Mouse (Mus musculus) CH12.LX (cell line): ENCODE measurements around the gene Itga2b. TPM values are rescaled to one million over a fixed set of nuclear protein-coding genes. Genes with fewer than 3 reads are reported as not detected.

ENCODE experiments used
- DNase-seq: peaks from one replicate; pipeline ENCODE4 v3.0.0-alpha.2; 2013; ENCODE audit errors: extremely low read depth
- H3K27ac ChIP-seq: 2 replicates; pipeline ENCODE4 v1.5.1; 2012; ENCODE audit warnings: low read depth, mild to moderate bottlenecking, control low read depth, moderate library complexity; ENCODE audit not compliant: insufficient read depth
- H3K27me3 ChIP-seq: replicated peaks from 2 replicates; pipeline ENCODE3; 2012; ENCODE audit warnings: inconsistent platforms
- H3K36me3 ChIP-seq, 2 experiments: replicated peaks in 1 of 2; 2 replicates each; pipeline versions ENCODE3 to v1.6.1; 2012; ENCODE audit warnings: inconsistent platforms in 1 of 2, low read length in 1 of 2, mild to moderate bottlenecking in 1 of 2, mixed read lengths in 1 of 2, moderate library complexity in 1 of 2; ENCODE audit not compliant: control insufficient read depth in 1 of 2, insufficient read depth in 1 of 2
- H3K4me1 ChIP-seq, 2 experiments: 2 replicates each; pipeline ENCODE4 v1.6.1; 2012; ENCODE audit warnings: inconsistent platforms in 1 of 2, moderate library complexity in 1 of 2; ENCODE audit not compliant: insufficient read depth in 2 of 2, control insufficient read depth in 1 of 2
- H3K4me2 ChIP-seq: 2 replicates; pipeline ENCODE4 v1.6.1; 2012; ENCODE audit warnings: low read depth, mild to moderate bottlenecking, control low read depth; ENCODE audit not compliant: poor library complexity, insufficient read depth, severe bottlenecking
- H3K4me3 ChIP-seq, 3 experiments: fragments of 150-350 bp in 1 of 3; sonication (generic) in 1 of 3; replicated peaks in 1 of 3; 2 replicates each; pipeline versions ENCODE3 to v1.5.1; 2011 to 2012; ENCODE audit warnings: low read depth in 2 of 3, low read length in 2 of 3, mild to moderate bottlenecking in 2 of 3, moderate library complexity in 2 of 3, control low read depth in 1 of 3, improper control_type of control experiment in 1 of 3, inconsistent platforms in 1 of 3, mixed read lengths in 1 of 3; ENCODE audit not compliant: poor library complexity in 1 of 3
- H3K79me2 ChIP-seq: replicated peaks from 2 replicates; pipeline ENCODE4 v1.6.1; 2012; ENCODE audit warnings: mild to moderate bottlenecking, moderate library complexity; ENCODE audit not compliant: control insufficient read depth, poor library complexity, insufficient read depth, severe bottlenecking; ENCODE audit errors: extremely low read depth
- H3K9ac ChIP-seq: 2 replicates; pipeline ENCODE4 v1.6.1; 2012; ENCODE audit warnings: low read depth, mild to moderate bottlenecking, control low read depth, moderate library complexity; ENCODE audit not compliant: insufficient read depth
- H3K9me3 ChIP-seq: replicated peaks from 2 replicates; pipeline ENCODE3; 2012; ENCODE audit warnings: low read length, inconsistent platforms, mixed read lengths
- BHLHE40 ChIP-seq: IDR thresholded peaks from 2 replicates; pipeline ENCODE4 v1.6.1; 2011; ENCODE audit warnings: mild to moderate bottlenecking, low read depth, low read length, improper control_type of control experiment
- CHD1 ChIP-seq: IDR thresholded peaks from 2 replicates; pipeline ENCODE4 v1.6.1; 2012; ENCODE audit warnings: low read depth, low read length, improper control_type of control experiment, inconsistent platforms
- CHD2 ChIP-seq: IDR thresholded peaks from 2 replicates; pipeline ENCODE4 v1.6.1; 2011; ENCODE audit warnings: low read length, improper control_type of control experiment
- CTCF ChIP-seq, 2 experiments: IDR thresholded peaks in 1 of 2; conservative IDR thresholded peaks in 1 of 2; 2 replicates each; pipeline ENCODE4 v1.5.1; 2011 to 2012; ENCODE audit warnings: low read depth in 2 of 2, low read length in 2 of 2, improper control_type of control experiment in 1 of 2, inconsistent platforms in 1 of 2, mild to moderate bottlenecking in 1 of 2, moderate library complexity in 1 of 2
- E2F4 ChIP-seq: IDR thresholded peaks from 2 replicates; pipeline ENCODE4 v1.6.1; 2011; ENCODE audit warnings: low read depth, low read length, improper control_type of control experiment; ENCODE audit not compliant: insufficient replicate concordance
- ELF1 ChIP-seq: IDR thresholded peaks from 2 replicates; pipeline ENCODE4 v1.6.1; 2014; ENCODE audit warnings: low read depth, mild to moderate bottlenecking, inconsistent platforms, low read length, improper control_type of control experiment
- HCFC1 ChIP-seq: IDR thresholded peaks from 2 replicates; pipeline ENCODE4 v1.6.1; 2012; ENCODE audit warnings: low read depth, mild to moderate bottlenecking, inconsistent platforms, low read length, improper control_type of control experiment
- IRF4 ChIP-seq: IDR thresholded peaks from 2 replicates; pipeline ENCODE4 v1.6.1; 2014; ENCODE audit warnings: low read depth, mild to moderate bottlenecking, inconsistent platforms, low read length, improper control_type of control experiment
- JUN ChIP-seq: IDR thresholded peaks from 2 replicates; pipeline ENCODE4 v1.6.1; 2011; ENCODE audit warnings: low read depth, mild to moderate bottlenecking, low read length, improper control_type of control experiment, moderate library complexity; ENCODE audit not compliant: insufficient read depth
- MYC ChIP-seq: IDR thresholded peaks from 2 replicates; pipeline ENCODE4 v1.6.1; 2011; ENCODE audit warnings: low read depth, mild to moderate bottlenecking, improper control_type of control experiment, low read length
- NRF1 ChIP-seq: IDR thresholded peaks from 2 replicates; pipeline ENCODE4 v1.6.1; 2014; ENCODE audit warnings: low read depth, mild to moderate bottlenecking, inconsistent platforms, low read length, improper control_type of control experiment, moderate library complexity
- PAX5 ChIP-seq: IDR thresholded peaks from 2 replicates; pipeline ENCODE4 v1.6.1; 2012; ENCODE audit warnings: low read length, inconsistent platforms, mixed read lengths
- RAD21 ChIP-seq: IDR thresholded peaks from 2 replicates; pipeline ENCODE4 v1.6.1; 2011; ENCODE audit warnings: low read depth, mild to moderate bottlenecking, low read length, improper control_type of control experiment, moderate library complexity
- SIN3A ChIP-seq: IDR thresholded peaks from 2 replicates; pipeline ENCODE4 v1.6.1; 2012; ENCODE audit warnings: low read length, improper control_type of control experiment, inconsistent platforms
- SMC3 ChIP-seq: IDR thresholded peaks from 2 replicates; pipeline ENCODE4 v1.6.1; 2011; ENCODE audit warnings: low read depth, low read length, improper control_type of control experiment
- UBTF ChIP-seq: IDR thresholded peaks from 2 replicates; pipeline ENCODE4 v1.6.1; 2012; ENCODE audit warnings: low read depth, mild to moderate bottlenecking, inconsistent platforms, low read length, improper control_type of control experiment, moderate library complexity
- USF1 ChIP-seq: IDR thresholded peaks from 2 replicates; pipeline ENCODE4 v1.6.1; 2014; ENCODE audit warnings: low read depth, mild to moderate bottlenecking, inconsistent platforms, low read length, improper control_type of control experiment
- USF2 ChIP-seq: conservative IDR thresholded peaks from 2 replicates; pipeline ENCODE4 v1.6.1; 2011; ENCODE audit warnings: low read depth, low read length, improper control_type of control experiment
- ZC3H11A ChIP-seq: IDR thresholded peaks from 2 replicates; pipeline ENCODE4 v1.6.1; 2012; ENCODE audit warnings: low read depth, mild to moderate bottlenecking, inconsistent platforms, low read length, improper control_type of control experiment
- ZKSCAN1 ChIP-seq: IDR thresholded peaks from 2 replicates; pipeline ENCODE4 v1.6.1; 2012; ENCODE audit warnings: low read depth, inconsistent platforms, low read length, improper control_type of control experiment, borderline replicate concordance
- ZMIZ1 ChIP-seq: IDR thresholded peaks from 2 replicates; pipeline ENCODE4 v1.6.1; 2012; ENCODE audit warnings: low read depth, mild to moderate bottlenecking, inconsistent platforms, low read length, improper control_type of control experiment
- ZNF384 ChIP-seq: IDR thresholded peaks from 2 replicates; pipeline ENCODE4 v1.6.1; 2012; ENCODE audit warnings: low read depth, low read length, improper control_type of control experiment, inconsistent platforms
- dilution Hi-C: fragments of 300-500 bp; cut with MboI; formaldehyde crosslinking; loops from 2 replicates; pipeline ENCODE4 v1.14.3; 2020; ENCODE audit warnings: low sequenced_read_pairs; ENCODE audit not compliant: extremely low pct_unique_long_range_greater_than_20kb, extremely low pct_ligation_motif_present
- in situ Hi-C: fragments of 300-500 bp; cut with MboI; formaldehyde crosslinking; loops from 3 replicates; pipeline ENCODE4 v1.14.3; 2019; ENCODE audit warnings: low sequenced_read_pairs, low pct_ligation_motif_present, low pct_unique_long_range_greater_than_20kb, mixed read lengths
- polyA plus RNA-seq: library from polyadenylated mRNA; unstranded; fragments of >175 nt; gene quantifications from 2 replicates; pipeline ENCODE4 v1.2.1, GENCODE M21; 2012; ENCODE audit warnings: low read depth; ENCODE audit not compliant: insufficient read length
- total RNA-seq, 2 experiments: library from RNA; depleted of rRNA; stranded (reverse); fragments of 300-350 nt in 1 of 2; fragments of >200 nt in 1 of 2; gene quantifications; 2 replicates each; pipeline ENCODE4 v1.2.3; 2012 to 2014

The Itga2b gene
- total and polyA plus RNA-seq, 3 experiments = 0.95 to 3.6 (median 3.0) TPM

GRCm38 (mm10) chr11:102415034-102415802 is 54.7 kb downstream of the Itga2b start:
- Histone ChIP-seq H3K36me3 (no peaks in the 10 kb centered on the region), H3K9me3 (peaks cover 5% of the 10 kb centered on the region), H3K27ac (no peak overlapping the region), H3K9ac (no peak overlapping the region), H3K4me3 (no peak overlapping the region), H3K4me2 (no peak overlapping the region), H3K27me3 (no peaks in the 10 kb centered on the region), H3K79me2 (no peaks in the 10 kb centered on the region), H3K4me1 (peaks cover 6 to 7% of the 10 kb centered on the region in 2 experiments)
- dilution Hi-C loops = loop anchor here (25.0 kb wide), 1 partner anchor 103 kb away; the partner anchor contains the start of gene Ubtf
- in situ Hi-C loops = no loop called here
- no peak for TF ChIP-seq CHD1
- no peak for TF ChIP-seq CTCF (conservative IDR thresholded peaks at IDR 0.05 in 1 of 2, IDR thresholded peaks at IDR 0.05 in 1 of 2; ENCODE audit: low read depth in 2 of 2, low read length in 2 of 2)
- TF ChIP-seq JUN = no peak
- no peak for DNase-seq

- Histone ChIP-seq H3K4me1 (peaks cover 6 to 19% of the 10 kb centered on the region in 2 experiments), H3K27me3 (no peaks in the 10 kb centered on the region), H3K36me3 (no peaks in the 10 kb centered on the region), H3K4me2 (no peak overlapping the region), H3K9me3 (no peaks in the 10 kb centered on the region), H3K4me3 (no peak overlapping the region), H3K27ac (no peak overlapping the region), H3K79me2 (no peaks in the 10 kb centered on the region), H3K9ac (no peak overlapping the region)
- dilution Hi-C loops (loop anchor here (25.0 kb wide), 1 partner anchor 101 kb away; the partner anchor contains the start of gene Ubtf), in situ Hi-C loops (loop anchor here (5.0 kb wide), 1 partner anchor 121 kb away; no protein-coding TSS in a partner anchor)
- TF ChIP-seq SIN3A (no peak), ZMIZ1 (no peak)
- DNase-seq = no peak
These were observed 56.9 kb downstream of the Itga2b start for GRCm38 (mm10) chr11:102413059-102413458.

GRCm38 (mm10) chr11:102411704-102412103 is 58.2 kb downstream of the Itga2b start:
- Histone ChIP-seq H3K36me3 (no peaks in the 10 kb centered on the region), H3K4me1 (peaks cover 6 to 19% of the 10 kb centered on the region in 2 experiments), H3K4me3 (no peak overlapping the region), H3K9me3 (no peaks in the 10 kb centered on the region), H3K27me3 (no peaks in the 10 kb centered on the region), H3K9ac (no peak overlapping the region), H3K79me2 (peaks cover under 1% of the 10 kb centered on the region; the same call in 1 of the 2 replicates), H3K27ac (no peak overlapping the region), H3K4me2 (no peak overlapping the region)
- in situ Hi-C loops (loop anchor here (5.0 kb wide), 1 partner anchor 119 kb away; no protein-coding TSS in a partner anchor), dilution Hi-C loops (loop anchor here (25.0 kb wide), 1 partner anchor 99 kb away; the partner anchor contains the start of gene Ubtf)
- peak; percentile 94 for DNase-seq
- no peak for TF ChIP-seq ZKSCAN1
- TF ChIP-seq UBTF = no peak
- TF ChIP-seq ZNF384 = peak; percentile 73
- 0 out of 2 replicates have a peak, but pooled peaks have one; percentile 42 for TF ChIP-seq NRF1
- TF ChIP-seq JUN = no peak
- peak; percentile 64; the same call in 1 of the 2 replicates for TF ChIP-seq IRF4
- peak; percentile 99 for TF ChIP-seq SMC3
- peak; percentile 93 for TF ChIP-seq ZC3H11A
- TF ChIP-seq USF2 = no peak
- TF ChIP-seq RAD21 = no peak; the same call in none of the 2 replicates
- peak; percentile 97 to 99 for TF ChIP-seq CTCF (conservative IDR thresholded peaks at IDR 0.05 in 1 of 2, IDR thresholded peaks at IDR 0.05 in 1 of 2; ENCODE audit: low read depth in 2 of 2, low read length in 2 of 2)
- TF ChIP-seq E2F4 = 0 out of 2 replicates have a peak, but pooled peaks have one; percentile 47
- TF ChIP-seq MYC = peak; percentile 86
- peak; percentile 48 for TF ChIP-seq ELF1
- no peak for TF ChIP-seq USF1
- 0 out of 2 replicates have a peak, but pooled peaks have one; percentile 35 for TF ChIP-seq ZMIZ1
- no peak; the same call in 1 of the 2 replicates for TF ChIP-seq HCFC1
- TF ChIP-seq PAX5 = no peak
- peak; percentile 90 for TF ChIP-seq SIN3A
- peak; percentile 71 for TF ChIP-seq BHLHE40
- no peak; the same call in 1 of the 2 replicates for TF ChIP-seq CHD2
